Mouse (Mus musculus) urinary bladder, postnatal 36 days (tissue): Measurements from ENCODE around the gene Synj2.
A peak's percentile ranks its signal among the peaks of the same experiment; 100 is the strongest.
"Not testable (repeated sequence)": the region's sequence is repeated elsewhere in the genome, so short reads cannot be mapped to it uniquely, and the experiment has no call there.

Source experiments
- DNase-seq, 2 experiments: peaks; one replicate each; pipeline ENCODE4 v3.0.0; 2022; ENCODE audit warnings: low spot score in 2 of 2, mixed read lengths in 1 of 2

The Synj2 gene

GRCm38 (mm10) chr17:5999039-5999543 lies 58.0 kb downstream of the Synj2 start:
- no peak for DNase-seq

- DNase-seq, result no peak
These were observed 59.8 kb downstream of the Synj2 start for GRCm38 (mm10) chr17:6000864-6001319.

- DNase-seq, result no peak
These were observed 60.3 kb downstream of the Synj2 start for GRCm38 (mm10) chr17:6001389-6001788.

GRCm38 (mm10) chr17:6001836-6002235 lies 60.8 kb downstream of the Synj2 start:
- no peak for DNase-seq

GRCm38 (mm10) chr17:6002563-6002962 lies 61.5 kb downstream of the Synj2 start:
- DNase-seq, result no peak

- no peak for DNase-seq
These were observed 62.6 kb downstream of the Synj2 start for GRCm38 (mm10) chr17:6003661-6004060.

GRCm38 (mm10) chr17:6005246-6005637 lies 64.2 kb downstream of the Synj2 start:
- no peak for DNase-seq

GRCm38 (mm10) chr17:6005638-6006471 lies 64.8 kb downstream of the Synj2 start:
- DNase-seq, result peak; percentile 65 to 75

- no peak for DNase-seq
These were observed 66.2 kb downstream of the Synj2 start for GRCm38 (mm10) chr17:6007101-6007780.

GRCm38 (mm10) chr17:6007902-6008301 lies 66.8 kb downstream of the Synj2 start:
- no peak for DNase-seq

GRCm38 (mm10) chr17:6008590-6008989 lies 67.5 kb downstream of the Synj2 start:
- no peak for DNase-seq

GRCm38 (mm10) chr17:6009606-6010005 lies 68.5 kb downstream of the Synj2 start:
- no peak for DNase-seq

- no peak for DNase-seq
These were observed 72.0 kb downstream of the Synj2 start for GRCm38 (mm10) chr17:6013079-6013478.

- no peak for DNase-seq
These were observed 73.9 kb downstream of the Synj2 start for GRCm38 (mm10) chr17:6014985-6015384.

GRCm38 (mm10) chr17:6016213-6016780 lies 75.2 kb downstream of the Synj2 start:
- DNase-seq, result no peak

- DNase-seq, result no peak
These were observed 76.2 kb downstream of the Synj2 start for GRCm38 (mm10) chr17:6017268-6017667.

- DNase-seq, result no peak
These were observed 77.3 kb downstream of the Synj2 start for GRCm38 (mm10) chr17:6018348-6018747.

- peak in 1 of 2 experiments; percentile 59 for DNase-seq
These were observed 78.7 kb downstream of the Synj2 start for GRCm38 (mm10) chr17:6019776-6020175.

GRCm38 (mm10) chr17:6020636-6021035 lies 79.6 kb downstream of the Synj2 start:
- DNase-seq, result no peak

GRCm38 (mm10) chr17:6021374-6021789 lies 80.3 kb downstream of the Synj2 start:
- DNase-seq, result not testable (repeated sequence)

- no peak for DNase-seq
These were observed 84.8 kb downstream of the Synj2 start for GRCm38 (mm10) chr17:6025831-6026230.

- DNase-seq, result no peak
These were observed 94.6 kb downstream of the Synj2 start for GRCm38 (mm10) chr17:6035661-6036060.
